Mouse (Mus musculus) R1 (cell line): Measurements from ENCODE around the gene Itgax.
A peak's percentile ranks its signal among the peaks of the same experiment; 100 is the strongest.

Experiments used
- DNase-seq: peaks from one replicate; pipeline ENCODE4 v3.0.0-alpha.2; 2018; ENCODE audit warnings: low read depth, low spot score

Itgax gene

DNA sequence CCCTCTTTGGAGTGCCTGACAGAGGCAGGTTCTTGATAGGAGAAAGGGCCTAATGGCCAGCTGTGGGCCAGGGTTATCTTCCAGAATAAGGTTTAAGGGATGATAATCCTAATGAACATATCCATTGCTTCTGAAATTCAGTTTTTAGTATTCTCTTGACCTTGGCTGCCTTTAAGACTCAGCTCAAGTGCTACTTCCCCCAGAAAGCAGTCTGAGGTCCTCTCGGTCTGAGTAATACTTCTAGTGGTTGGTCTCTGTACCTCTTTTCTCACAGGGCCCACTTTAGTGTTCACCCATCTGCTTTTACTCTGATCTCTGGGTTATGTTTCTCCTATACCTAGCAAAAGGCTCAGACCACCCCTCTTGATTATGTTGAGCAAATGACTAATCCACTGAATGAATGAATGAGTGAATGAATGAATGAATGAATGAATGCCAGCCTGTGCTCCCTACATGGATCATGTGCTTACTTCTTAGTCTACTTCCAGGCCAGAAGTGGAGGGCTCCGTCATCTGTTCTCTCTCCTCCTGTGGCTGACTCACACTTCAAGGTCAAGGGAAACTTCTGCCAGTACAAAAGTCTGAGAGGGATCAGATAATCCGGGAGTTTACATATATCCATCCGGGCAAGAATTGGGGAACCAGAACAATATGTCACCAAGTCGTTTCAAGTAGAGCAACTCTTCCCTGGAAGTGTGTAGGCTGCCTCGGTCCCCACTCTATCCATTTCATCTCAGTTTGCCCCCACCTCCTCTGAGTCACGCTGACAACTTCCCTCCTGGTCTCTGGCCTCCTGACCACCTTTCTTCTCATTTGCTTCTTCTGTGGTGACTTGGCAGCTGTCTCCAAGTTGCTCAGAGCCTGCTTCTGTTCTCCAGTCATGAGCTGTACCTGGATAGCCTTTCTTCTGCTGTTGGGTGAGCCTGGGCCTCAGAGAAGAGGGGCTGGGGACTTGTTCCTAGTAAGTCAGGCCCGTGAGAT lies at the start of gene Itgax:
Gene Itgax, plus strand, starts transcription at position 807 of the 980 bp plus-strand sequence.
- no peak for DNase-seq

- peak; percentile 96 for DNase-seq
Measured at GRCm38 (mm10) chr7:128080012-128080411, 49.3 kb upstream of the Itgax start.

GRCm38 (mm10) chr7:128089141-128089540 lies 40.2 kb upstream of the Itgax start:
- no peak for DNase-seq

- no peak for DNase-seq
Measured at GRCm38 (mm10) chr7:128098135-128098534, 31.2 kb upstream of the Itgax start.

- DNase-seq, result no peak
Measured at GRCm38 (mm10) chr7:128100742-128101357, 28.5 kb upstream of the Itgax start.

- DNase-seq, result no peak
Measured at GRCm38 (mm10) chr7:128105246-128105645, 24.1 kb upstream of the Itgax start.

GRCm38 (mm10) chr7:128107462-128107861 lies 21.9 kb upstream of the Itgax start:
- no peak for DNase-seq

GRCm38 (mm10) chr7:128110314-128110713 lies 19.0 kb upstream of the Itgax start:
- DNase-seq, result peak; percentile 18

DNA sequence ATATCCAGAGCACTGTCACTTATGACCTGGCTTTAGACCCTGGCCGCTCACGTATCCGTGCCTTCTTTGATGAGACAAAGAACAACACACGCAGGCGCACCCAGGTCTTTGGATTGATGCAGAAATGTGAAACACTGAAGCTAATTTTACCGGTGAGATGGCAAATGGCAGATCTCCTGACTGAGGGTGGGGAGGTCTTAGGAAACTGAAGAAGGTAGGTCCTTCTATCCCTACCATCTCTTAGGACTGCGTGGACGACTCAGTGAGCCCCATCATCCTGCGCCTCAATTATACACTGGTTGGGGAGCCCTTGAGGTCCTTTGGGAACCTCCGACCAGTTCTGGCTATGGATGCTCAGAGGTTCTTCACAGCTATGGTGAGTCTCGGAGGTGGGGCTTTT lies 17.2 kb upstream of the Itgax start:
- DNase-seq, result no peak

DNA sequence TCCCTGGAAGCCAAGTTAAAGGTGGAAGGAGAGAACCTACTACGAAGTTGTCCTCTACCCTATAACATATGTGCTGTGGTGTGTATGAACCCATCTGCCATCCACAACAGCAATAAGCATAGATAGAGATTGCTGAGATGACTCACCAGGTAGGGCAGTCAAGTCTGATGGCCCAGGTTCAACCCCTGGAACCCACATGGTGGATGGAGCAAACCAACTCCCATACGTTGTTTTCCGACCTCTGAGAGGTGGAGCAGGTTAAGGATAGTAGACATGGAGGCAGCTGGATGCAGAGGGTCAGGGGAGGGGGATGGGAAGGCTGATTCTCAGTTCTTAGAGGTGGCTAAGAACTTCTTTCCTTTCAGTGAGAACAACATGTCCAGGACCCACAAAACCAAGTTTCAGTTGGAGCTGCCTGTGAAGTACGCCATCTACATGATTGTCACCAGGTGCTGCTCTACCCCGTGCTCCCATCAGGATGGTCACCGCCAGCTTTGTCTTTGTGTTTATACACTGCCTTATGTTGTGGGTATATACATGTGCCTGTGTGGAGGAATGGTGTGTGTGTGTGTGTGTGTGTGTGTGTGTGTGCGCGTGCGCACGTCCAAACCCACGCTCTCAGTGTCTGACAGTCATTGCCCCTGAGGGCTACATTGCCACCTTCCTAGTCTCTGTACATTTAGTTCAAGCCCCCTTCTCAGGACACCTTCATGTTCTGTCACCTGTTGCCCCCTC lies 14.8 kb upstream of the Itgax start:
- DNase-seq, result no peak

DNA sequence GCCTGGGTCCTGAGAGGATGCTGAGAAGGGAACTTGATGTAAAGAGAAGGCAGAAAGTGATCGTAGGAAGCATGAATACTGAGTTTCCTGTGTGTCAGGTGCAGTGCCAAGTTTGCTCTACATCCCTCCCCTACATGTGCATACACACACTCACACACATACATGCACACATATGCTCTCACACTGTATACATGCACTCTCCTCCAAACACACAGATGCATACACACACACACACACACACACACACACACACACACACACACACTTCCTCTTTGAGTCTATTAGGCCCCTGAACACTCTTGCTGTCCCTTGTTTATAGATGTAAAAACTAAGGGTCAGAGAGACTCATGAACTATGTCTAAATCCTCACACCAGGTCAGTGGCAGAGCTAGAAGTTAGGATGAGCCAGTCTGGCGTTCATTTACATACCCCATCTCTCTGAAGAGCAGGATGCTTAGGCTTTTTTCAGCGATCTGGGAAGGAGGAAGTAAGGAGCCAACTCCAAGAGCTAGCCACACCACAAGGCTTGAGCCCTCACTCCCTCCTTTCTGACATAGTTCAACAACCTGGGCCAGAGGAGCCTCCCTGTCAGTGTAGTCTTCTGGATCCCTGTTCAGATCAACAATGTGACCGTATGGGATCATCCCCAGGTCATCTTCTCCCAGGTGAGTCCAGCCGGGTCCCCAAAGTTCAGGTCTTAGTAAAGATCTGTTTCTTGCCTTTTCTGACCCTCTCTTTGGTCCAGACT lies 14.0 kb upstream of the Itgax start:
- no peak for DNase-seq

- DNase-seq, result no peak
Measured at GRCm38 (mm10) chr7:128116396-128116795, 13.0 kb upstream of the Itgax start.

DNA sequence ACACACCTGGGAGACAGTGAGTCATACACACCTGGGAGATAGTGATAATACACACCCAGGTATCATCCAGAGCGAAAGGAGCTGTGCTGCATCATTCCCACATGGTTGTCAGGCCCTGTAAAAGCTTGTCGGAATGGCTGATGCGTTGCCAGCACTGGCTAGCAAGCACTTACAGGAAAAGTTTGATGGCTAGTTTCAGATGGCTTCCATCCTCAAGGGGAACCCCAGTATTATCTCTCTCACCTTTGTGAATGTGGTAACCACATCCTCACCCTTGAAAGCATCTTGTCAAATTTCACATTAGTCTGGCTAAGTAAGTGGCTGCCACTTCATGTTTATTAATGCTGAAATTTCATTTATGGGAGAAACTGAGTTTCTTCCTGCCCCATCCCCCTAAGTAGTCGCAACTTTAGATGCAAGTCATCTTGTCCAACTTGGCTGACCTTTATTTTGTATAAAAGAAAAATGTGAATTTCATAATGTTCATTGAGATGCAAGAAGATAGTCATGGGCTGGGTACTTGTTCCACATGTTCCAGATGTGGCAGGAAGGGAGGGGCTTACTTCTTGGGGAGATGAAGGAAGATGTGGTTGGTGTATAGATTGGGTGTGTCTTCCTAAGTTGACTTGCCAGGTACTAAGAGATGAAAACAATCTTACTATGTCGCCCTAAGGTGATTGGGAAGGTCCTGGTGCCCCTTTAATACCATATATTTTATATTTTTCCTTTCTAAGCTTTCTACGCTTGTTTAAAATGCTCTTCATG lies 9.4 kb upstream of the Itgax start:
- DNase-seq, result no peak

GRCm38 (mm10) chr7:128132148-128132547 lies 2.8 kb downstream of the Itgax start:
- no peak for DNase-seq

- DNase-seq, result no peak
Measured at GRCm38 (mm10) chr7:128133596-128133995, 4.2 kb downstream of the Itgax start.

DNA sequence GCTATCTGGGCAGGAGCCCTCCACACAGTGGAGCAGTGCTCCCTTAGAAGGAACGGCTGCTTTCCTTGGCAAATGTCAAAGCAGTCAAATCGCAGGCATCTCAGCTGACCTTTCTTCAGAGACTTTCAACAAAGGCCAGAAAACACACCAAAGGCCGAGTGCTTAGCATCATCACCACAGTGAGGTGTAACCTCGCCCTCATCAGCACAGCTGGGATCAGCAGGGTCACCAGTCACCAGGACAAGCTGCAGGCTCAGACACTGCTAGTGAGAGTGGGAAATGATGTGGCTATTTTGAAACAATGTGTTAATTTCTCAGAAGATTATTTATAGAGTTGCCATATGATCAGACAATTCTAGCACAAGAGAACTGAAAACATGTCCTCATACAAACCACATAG lies 7.6 kb downstream of the Itgax start:
- no peak for DNase-seq

GRCm38 (mm10) chr7:128139611-128140010 lies 10.3 kb downstream of the Itgax start:
- DNase-seq, result no peak

- DNase-seq, result no peak
Measured at GRCm38 (mm10) chr7:128150970-128151369, 21.6 kb downstream of the Itgax start.

- peak; percentile 15 for DNase-seq
Measured at GRCm38 (mm10) chr7:128154076-128154475, 24.7 kb downstream of the Itgax start, which contains the start of gene Itgad. TSS of gene Itgad (plus strand) at chr7:128154376.

DNA sequence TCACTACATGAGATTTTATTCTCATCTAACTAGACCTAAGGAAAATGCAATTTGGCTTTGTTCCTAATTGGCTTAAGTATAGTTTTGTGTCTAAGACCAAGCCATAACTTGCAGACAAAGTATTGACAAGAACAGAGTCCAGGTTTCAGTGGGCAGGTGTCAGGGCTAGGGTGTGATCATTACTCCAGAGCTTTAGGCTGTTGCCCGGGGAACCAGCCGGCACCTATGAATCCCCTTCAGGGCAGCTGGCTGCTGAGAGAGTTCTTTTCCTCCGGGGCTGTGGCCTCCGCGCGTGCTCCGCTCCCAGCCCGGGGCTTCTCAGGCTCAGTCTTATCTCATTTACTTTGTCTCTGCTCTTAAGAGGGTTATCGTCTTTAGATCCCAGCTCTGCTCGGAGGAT lies 25.6 kb downstream of the Itgax start:
- peak; percentile 23 for DNase-seq
